Mouse (Mus musculus): ENCODE data around the gene Chrne.
A peak's percentile ranks its signal among the peaks of the same experiment; 100 is the strongest.

Chrne gene

GRCm38 (mm10) chr11:70626877-70627276 lies 7.9 kb upstream of the Chrne start:
- no peak for DNase-seq (ENCODE audit: low read depth)

- DNase-seq (ENCODE audit: low read depth), result peak; percentile 68
These were observed 6.5 kb upstream of the Chrne start for GRCm38 (mm10) chr11:70625473-70625872.

- DNase-seq (ENCODE audit: low read depth), result peak; percentile 66
These were observed 4.2 kb upstream of the Chrne start for GRCm38 (mm10) chr11:70623053-70623742.

GRCm38 (mm10) chr11:70621972-70622814 lies 3.2 kb upstream of the Chrne start:
- peak; percentile 91 for DNase-seq (ENCODE audit: low read depth)

GRCm38 (mm10) chr11:70615516-70616093 lies 3.4 kb downstream of the Chrne start, which contains the start of gene 4930544D05Rik:
Gene 4930544D05Rik, plus strand, starts transcription at chr11:70615848.
- peak; percentile 25 for DNase-seq (ENCODE audit: low read depth)

- peak; percentile 31 for DNase-seq (ENCODE audit: low read depth)
These were observed 3.9 kb downstream of the Chrne start for GRCm38 (mm10) chr11:70615074-70615473.

GRCm38 (mm10) chr11:70612505-70612904 lies 6.5 kb downstream of the Chrne start:
- DNase-seq (ENCODE audit: low read depth), result no peak

- no peak for DNase-seq (ENCODE audit: low read depth)
These were observed 8.3 kb downstream of the Chrne start for GRCm38 (mm10) chr11:70610752-70611151.

GRCm38 (mm10) chr11:70608381-70609066 lies 10.5 kb downstream of the Chrne start:
- no peak for DNase-seq (ENCODE audit: low read depth)

- no peak for DNase-seq (ENCODE audit: low read depth)
These were observed 11.4 kb downstream of the Chrne start for GRCm38 (mm10) chr11:70607611-70608010.

GRCm38 (mm10) chr11:70606717-70607116 lies 12.3 kb downstream of the Chrne start:
- DNase-seq (ENCODE audit: low read depth), result no peak

- peak; percentile 78 for DNase-seq (ENCODE audit: low read depth)
These were observed 13.9 kb downstream of the Chrne start for GRCm38 (mm10) chr11:70605024-70605566.

GRCm38 (mm10) chr11:70598451-70598953 lies 20.5 kb downstream of the Chrne start:
- DNase-seq (ENCODE audit: low read depth), result no peak

- DNase-seq (ENCODE audit: low read depth), result peak; percentile 21
These were observed 21.7 kb downstream of the Chrne start for GRCm38 (mm10) chr11:70597301-70597700.

GRCm38 (mm10) chr11:70596094-70596493 lies 22.9 kb downstream of the Chrne start:
- DNase-seq (ENCODE audit: low read depth), result no peak

GRCm38 (mm10) chr11:70595638-70596037 lies 23.4 kb downstream of the Chrne start:
- DNase-seq (ENCODE audit: low read depth), result no peak

GRCm38 (mm10) chr11:70594253-70594989 lies 24.6 kb downstream of the Chrne start:
- DNase-seq (ENCODE audit: low read depth), result no peak

- peak; percentile 51 for DNase-seq (ENCODE audit: low read depth)
These were observed 27.3 kb downstream of the Chrne start for GRCm38 (mm10) chr11:70591733-70592132.

GRCm38 (mm10) chr11:70586954-70587353 lies 32.1 kb downstream of the Chrne start:
- DNase-seq (ENCODE audit: low read depth), result no peak

- no peak for DNase-seq (ENCODE audit: low read depth)
These were observed 32.8 kb downstream of the Chrne start for GRCm38 (mm10) chr11:70586261-70586660.

GRCm38 (mm10) chr11:70585457-70585856 lies 33.6 kb downstream of the Chrne start:
- DNase-seq (ENCODE audit: low read depth), result peak; percentile 74
